Mouse (Mus musculus): ENCODE data around the gene Tro.

The Tro gene

DNA sequence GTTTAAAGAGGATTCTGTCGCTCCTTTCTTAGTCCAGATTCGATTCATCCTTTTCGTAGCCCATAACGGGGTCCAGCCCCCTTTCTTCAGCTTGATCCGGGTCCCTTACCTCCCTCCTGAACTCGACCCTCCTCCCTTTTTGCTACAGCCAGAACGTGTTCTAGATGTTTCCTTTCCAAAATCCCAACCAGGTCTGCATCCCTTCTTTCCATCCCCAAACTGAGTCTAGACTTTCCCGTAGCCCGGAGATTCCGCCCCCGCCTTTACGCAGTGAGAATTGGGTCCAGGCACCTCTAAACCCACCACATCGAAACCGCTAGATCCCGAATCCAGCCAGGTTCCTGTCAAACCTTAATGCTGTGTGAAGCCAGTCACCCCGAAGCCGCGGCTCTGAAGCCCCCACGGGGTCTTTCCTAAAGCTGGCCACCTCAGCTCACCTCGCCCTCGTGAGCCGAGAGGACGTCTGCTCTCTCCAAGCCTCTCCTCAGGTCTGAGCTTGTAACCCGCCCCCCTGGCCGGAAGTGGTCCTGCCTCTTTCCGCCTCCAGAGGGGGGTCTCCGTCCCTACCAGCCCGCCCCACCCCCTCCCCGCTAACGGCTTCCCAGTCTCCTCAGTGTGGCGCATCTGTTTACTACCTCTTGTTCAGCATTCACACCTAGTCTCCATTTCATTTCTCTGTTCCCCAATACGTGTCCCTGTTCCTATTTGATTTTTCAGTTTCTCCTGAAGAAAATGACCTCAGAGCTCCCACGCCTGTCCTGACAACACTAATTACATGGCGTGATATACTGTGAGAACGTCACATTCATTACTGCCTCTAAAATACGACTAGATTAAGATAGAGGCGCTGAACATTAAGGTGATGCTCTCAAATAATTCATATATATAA, at the start of gene Tro:
TSS of gene Tro (minus strand) at position 676 of the 889 bp plus-strand sequence.
- no peak for DNase-seq (ENCODE audit: low spot score)

- no peak for DNase-seq (ENCODE audit: low spot score)
Measured at GRCm38 (mm10) chrX:150677505-150677904, 20.1 kb upstream of the Tro start.

GRCm38 (mm10) chrX:150662809-150663208, 5.4 kb upstream of the Tro start:
- DNase-seq (ENCODE audit: low spot score): peak; percentile 7

DNA sequence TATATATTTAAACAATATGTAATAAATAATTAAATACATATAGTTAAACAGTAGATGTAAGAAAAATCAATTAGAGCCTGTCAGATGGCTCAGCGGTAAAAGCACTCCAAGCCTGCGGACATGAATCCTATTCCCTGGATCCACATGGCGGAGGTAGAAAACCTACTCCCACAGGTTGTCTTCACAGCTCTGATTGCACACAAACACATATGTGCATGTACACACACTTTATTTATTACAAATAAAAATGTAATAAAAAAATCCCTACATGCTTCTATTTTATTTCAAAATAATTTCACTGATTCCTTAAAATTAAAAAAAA, 375 bp upstream of the Tro start:
- DNase-seq (ENCODE audit: low spot score): no peak

DNA sequence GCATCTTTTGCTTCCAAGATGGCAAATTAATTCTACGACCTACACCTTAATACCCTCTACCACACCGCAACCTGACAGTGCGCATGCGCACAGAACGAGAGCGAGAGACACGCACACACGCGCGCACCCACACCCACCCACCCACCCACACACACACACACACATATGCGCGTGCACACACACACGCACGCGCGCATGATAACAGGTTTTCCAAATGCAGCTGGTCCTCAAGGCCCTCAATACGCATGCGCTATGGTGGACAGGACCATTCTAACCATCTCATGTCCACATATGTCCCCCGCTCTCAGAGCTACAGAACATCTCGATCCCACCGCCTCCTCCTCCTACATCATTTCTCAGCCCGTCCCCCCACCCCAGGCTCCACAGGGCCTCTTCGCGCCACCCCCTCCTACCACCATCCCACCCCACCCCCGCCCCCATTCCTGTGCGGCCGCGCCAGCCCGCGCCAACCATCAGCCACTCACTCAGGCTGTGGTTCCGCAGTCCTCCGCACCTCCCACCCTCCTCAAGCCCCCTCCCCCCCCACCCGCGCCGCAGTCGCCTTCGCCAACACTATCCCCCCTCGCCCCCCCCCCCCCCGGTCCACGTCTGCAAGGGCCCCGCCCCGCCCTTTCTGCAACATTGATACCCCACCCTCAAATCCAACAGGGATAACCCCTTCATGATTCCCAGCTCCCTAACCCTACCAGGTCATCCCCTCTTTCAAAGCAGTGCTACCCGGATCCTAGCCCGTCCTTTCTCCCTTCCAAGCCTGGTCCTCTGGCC, 1.1 kb downstream of the Tro start:
- no peak for DNase-seq (ENCODE audit: low spot score)

DNA sequence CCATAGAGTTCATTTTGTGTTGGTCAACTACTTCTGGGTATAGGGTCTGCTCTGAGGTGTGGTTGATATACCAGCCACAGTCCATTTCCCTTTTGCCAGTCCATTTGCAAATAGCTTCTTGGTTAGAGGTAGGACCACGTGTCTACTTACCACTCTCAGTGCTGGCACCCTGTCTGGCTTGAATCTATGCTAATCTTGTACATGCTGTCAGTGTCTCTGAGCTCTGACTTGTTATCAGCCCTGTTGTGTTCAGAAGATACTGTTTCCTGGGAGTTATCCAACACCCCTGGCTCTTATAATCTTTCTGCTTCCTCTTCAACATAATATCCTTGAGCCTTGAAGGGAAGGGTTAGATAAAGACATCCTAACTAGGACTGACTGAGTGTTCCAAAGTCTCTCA, 21.0 kb downstream of the Tro start:
- no peak for DNase-seq (ENCODE audit: low spot score)

DNA sequence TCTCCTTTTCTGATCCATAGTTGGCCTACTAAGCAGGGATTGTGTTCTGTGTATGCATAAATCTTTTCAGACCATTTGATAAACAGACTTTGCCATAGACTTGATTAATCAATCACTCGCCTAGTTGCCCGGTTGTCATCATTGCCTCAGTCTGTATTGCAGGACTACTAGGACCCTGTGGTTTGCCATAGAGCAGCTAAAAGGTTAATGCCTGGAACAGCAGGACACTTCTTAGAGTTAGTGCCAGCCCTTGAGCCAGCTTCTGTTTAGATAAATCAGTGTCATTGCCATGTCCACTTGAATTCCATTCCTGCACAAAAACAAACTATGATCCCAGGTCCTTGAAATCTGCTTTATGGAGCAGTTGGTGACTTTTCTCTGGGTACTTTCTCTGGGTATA, 58.5 kb downstream of the Tro start:
- DNase-seq (ENCODE audit: low spot score): no peak

Data from urinary bladder, postnatal 14 days (tissue).